Mouse (Mus musculus) gastrocnemius, postnatal 36 days (tissue): ENCODE measurements around the gene Hs3st1. TPM values are rescaled to one million over a fixed set of nuclear protein-coding genes. Genes with fewer than 3 reads are reported as not detected.

Experiments
- DNase-seq, 2 experiments: peaks; one replicate each; pipeline ENCODE4 v3.0.0; 2022
- intact Hi-C: fragments of 180-260 bp; cut with DNase I; formaldehyde crosslinking; loops from one replicate; pipeline ENCODE4 v1.15.1; 2025
- total RNA-seq, 2 experiments: library from RNA; stranded (reverse); gene quantifications; 2 replicates each; pipeline ENCODE4 v1.2.3; 2021

Gene Hs3st1
- total RNA-seq, 2 experiments from 2014 or later = 0.94 to 1.7 TPM

GRCm38 (mm10) chr5:39608260-39608659 lies 147.0 kb downstream of the Hs3st1 start:
- DNase-seq = no peak
- intact Hi-C loops = no loop called here

GRCm38 (mm10) chr5:39594737-39595136 lies 160.5 kb downstream of the Hs3st1 start:
- intact Hi-C loops = no loop called here

More at GRCm38 (mm10) chr5:39594737-39595136, 160.5 kb downstream of the Hs3st1 start:
- no peak for DNase-seq
